Mouse (Mus musculus) fat pad, adult 2 months (tissue): ENCODE measurements around the gene Eapp.
"Not testable (repeated sequence)": the region's sequence is repeated elsewhere in the genome, so short reads cannot be mapped to it uniquely, and the experiment has no call there.

ENCODE experiments used
- DNase-seq: peaks from one replicate; pipeline ENCODE4 v3.0.0-alpha.2; 2011; ENCODE audit warnings: low read depth, low spot score; ENCODE audit errors: extremely low read depth

Gene Eapp

GRCm38 (mm10) chr12:54689082-54689481 is 6.6 kb downstream of the Eapp start:
- peak; percentile 72 for DNase-seq

- no peak for DNase-seq
Measured at GRCm38 (mm10) chr12:54683182-54683581, 12.5 kb downstream of the Eapp start.

- DNase-seq: no peak
Measured at GRCm38 (mm10) chr12:54676709-54677108, 19.0 kb downstream of the Eapp start.

GRCm38 (mm10) chr12:54675396-54675795 is 20.3 kb downstream of the Eapp start:
- DNase-seq: no peak

- no peak for DNase-seq
Measured at GRCm38 (mm10) chr12:54671262-54671661, 24.4 kb downstream of the Eapp start.

GRCm38 (mm10) chr12:54668141-54668540 is 27.6 kb downstream of the Eapp start:
- no peak for DNase-seq

GRCm38 (mm10) chr12:54665526-54665925 is 30.2 kb downstream of the Eapp start:
- no peak for DNase-seq

- not testable (repeated sequence) for DNase-seq
Measured at GRCm38 (mm10) chr12:54661470-54661869, 34.2 kb downstream of the Eapp start.

GRCm38 (mm10) chr12:54659901-54660300 is 35.8 kb downstream of the Eapp start:
- DNase-seq: no peak

GRCm38 (mm10) chr12:54658425-54659092 is 37.1 kb downstream of the Eapp start:
- no peak for DNase-seq

GRCm38 (mm10) chr12:54657951-54658350 is 37.7 kb downstream of the Eapp start:
- DNase-seq: no peak

- DNase-seq: no peak
Measured at GRCm38 (mm10) chr12:54657226-54657625, 38.5 kb downstream of the Eapp start.

GRCm38 (mm10) chr12:54656396-54657171 is 39.1 kb downstream of the Eapp start, which contains the start of gene Sptssa:
TSS of gene Sptssa (minus strand) at chr12:54656573.
- DNase-seq: no peak

GRCm38 (mm10) chr12:54656039-54656395 is 39.7 kb downstream of the Eapp start:
- DNase-seq: no peak

- no peak for DNase-seq
Measured at GRCm38 (mm10) chr12:54655292-54656038, 40.2 kb downstream of the Eapp start.

GRCm38 (mm10) chr12:54654741-54655140 is 41.0 kb downstream of the Eapp start:
- DNase-seq: no peak

- no peak for DNase-seq
Measured at GRCm38 (mm10) chr12:54654141-54654540, 41.6 kb downstream of the Eapp start.

- no peak for DNase-seq
Measured at GRCm38 (mm10) chr12:54652346-54652745, 43.4 kb downstream of the Eapp start.

GRCm38 (mm10) chr12:54651820-54652219 is 43.9 kb downstream of the Eapp start:
- no peak for DNase-seq

- no peak for DNase-seq
Measured at GRCm38 (mm10) chr12:54651158-54651557, 44.5 kb downstream of the Eapp start.

- DNase-seq: no peak
Measured at GRCm38 (mm10) chr12:54644947-54645346, 50.8 kb downstream of the Eapp start.
